In genomic region chr15:81856030-81856790, GRCm38 (mm10) we compare ENCODE assay signal across 8 mouse cellular contexts. TPM values are rescaled to one million over a fixed set of nuclear protein-coding genes. Genes with fewer than 3 reads are reported as not detected.
DNase-seq lines count a peak whose midpoint lies in the region; ATAC-seq and TF ChIP-seq lines count a peak whose summit lies in the region.

No protein-coding gene starts in this region.

- peaks cover 15% of the 10 kb centered on the region for H3K4me1 ChIP-seq in embryonic facial prominence, embryonic 13.5 days
- peaks cover 7% of the 10 kb centered on the region for H3K4me1 ChIP-seq in heart, adult 2 months (ENCODE audit: control insufficient read depth, insufficient read depth, low read length)
- H3K4me1 ChIP-seq in kidney, adult 2 months (ENCODE audit: control insufficient read depth, insufficient read depth, low read length) = peaks cover 11% of the 10 kb centered on the region; the same call in 1 of the 2 replicates
- H3K4me1 ChIP-seq in limb, embryonic 15.5 days = peaks cover 24% of the 10 kb centered on the region
- H3K4me1 ChIP-seq in midbrain, postnatal 0 days (ENCODE audit: insufficient read depth, low read length) = peaks cover 4% of the 10 kb centered on the region; the same call in 1 of the 2 replicates

- H3K27me3 ChIP-seq in embryonic facial prominence, embryonic 13.5 days = no peaks in the 10 kb centered on the region
- H3K27me3 ChIP-seq in heart, adult 2 months (ENCODE audit: control insufficient read depth, insufficient read depth, low read length) = no peaks in the 10 kb centered on the region
- no peaks in the 10 kb centered on the region for H3K27me3 ChIP-seq in kidney, adult 2 months (replicated peaks; ENCODE audit: control insufficient read depth, insufficient read depth, low read length)
- H3K27me3 ChIP-seq in limb, embryonic 15.5 days = no peaks in the 10 kb centered on the region
- H3K27me3 ChIP-seq in midbrain, postnatal 0 days (ENCODE audit: insufficient read depth, low read length) = no peaks in the 10 kb centered on the region

- peak; percentile 76 for ATAC-seq in embryonic facial prominence, embryonic 13.5 days (ENCODE audit: insufficient number of reproducible peaks, insufficient read depth, low FRiP score, low TSS enrichment, low read depth)
- peak; percentile 84 for ATAC-seq in limb, embryonic 15.5 days (ENCODE audit: insufficient number of reproducible peaks, low FRiP score, low TSS enrichment, low read depth)
- peak; percentile 78 for ATAC-seq in midbrain, postnatal 0 days (ENCODE audit: low FRiP score)

- DNase-seq in B cell, adult 2 months = peak; percentile 78 to 79
- DNase-seq in adrenal gland, postnatal 4 days (ENCODE audit: low spot score in 2 of 2) = peak; percentile 60 to 68
- peak; percentile 86 to 92 for DNase-seq in heart, adult 2 months
- DNase-seq in kidney, adult 2 months = peak; percentile 95
- peak; percentile 97 for DNase-seq in midbrain, postnatal 0 days (ENCODE audit: low spot score)
- peak; percentile 57 to 74 for DNase-seq in spleen, postnatal 14 days (ENCODE audit: low spot score in 2 of 2)

- H3K4me3 ChIP-seq in embryonic facial prominence, embryonic 13.5 days = peak overlapping the region; percentile 89
- H3K4me3 ChIP-seq in heart, adult 2 months = peak overlapping the region; percentile 71
- peak overlapping the region; percentile 87 for H3K4me3 ChIP-seq in kidney, adult 2 months (ENCODE audit: insufficient read depth, low read depth, low read length)
- peak overlapping the region; percentile 91 for H3K4me3 ChIP-seq in limb, embryonic 15.5 days
- H3K4me3 ChIP-seq in midbrain, postnatal 0 days (ENCODE audit: low read depth, low read length) = peak overlapping the region; percentile 51

- peak overlapping the region; percentile 75 for H3K27ac ChIP-seq in embryonic facial prominence, embryonic 13.5 days
- peak overlapping the region; percentile 100 for H3K27ac ChIP-seq in heart, adult 2 months
- peak overlapping the region; percentile 97 for H3K27ac ChIP-seq in kidney, adult 2 months (ENCODE audit: insufficient read depth, low read depth, low read length)
- H3K27ac ChIP-seq in limb, embryonic 15.5 days = peak overlapping the region; percentile 95
- peak overlapping the region; percentile 62 for H3K27ac ChIP-seq in midbrain, postnatal 0 days (ENCODE audit: low read depth, low read length)

- no peak for TF ChIP-seq CTCF in heart, adult 2 months (IDR thresholded peaks at IDR 0.05)
- no peak for TF ChIP-seq CTCF in kidney, adult 2 months (conservative IDR thresholded peaks at IDR 0.05; ENCODE audit: insufficient read depth, insufficient read length, low read depth, low read length)
- no peak for TF ChIP-seq CTCF in midbrain, postnatal 0 days (IDR thresholded peaks at IDR 0.05)

- TF ChIP-seq POLR2A in heart, adult 2 months (IDR thresholded peaks at IDR 0.05; ENCODE audit: insufficient read depth, low read depth, low read length) = peak; percentile 77
- TF ChIP-seq POLR2A in kidney, adult 2 months (IDR thresholded peaks at IDR 0.05; ENCODE audit: low read depth, low read length) = peak; percentile 55

- intact Hi-C loops in heart, adult 2 months (cut with DNase I) = no loop called here

- H3K4me2 ChIP-seq in embryonic facial prominence, embryonic 13.5 days = peak overlapping the region; percentile 87
- peak overlapping the region; percentile 84 for H3K4me2 ChIP-seq in limb, embryonic 15.5 days
- H3K4me2 ChIP-seq in midbrain, postnatal 0 days (ENCODE audit: low read depth, low read length, poor library complexity, severe bottlenecking) = peak overlapping the region; percentile 92

- peak; percentile 90 for TF ChIP-seq EP300 in heart, adult 2 months (IDR thresholded peaks at IDR 0.05; ENCODE audit: insufficient read depth, low read depth, low read length)

- H3K36me3 ChIP-seq in embryonic facial prominence, embryonic 13.5 days = peaks cover 30% of the 10 kb centered on the region
- peaks cover 7% of the 10 kb centered on the region for H3K36me3 ChIP-seq in heart, adult 2 months (ENCODE audit: control insufficient read depth, insufficient read depth, low read length)
- peaks cover 3% of the 10 kb centered on the region for H3K36me3 ChIP-seq in kidney, adult 2 months (ENCODE audit: control insufficient read depth, insufficient read depth, low read length)
- H3K36me3 ChIP-seq in limb, embryonic 15.5 days = peaks cover 27% of the 10 kb centered on the region
- H3K36me3 ChIP-seq in midbrain, postnatal 0 days (ENCODE audit: insufficient read depth, low read length) = peaks cover 6% of the 10 kb centered on the region

- peak overlapping the region; percentile 94 for H3K9ac ChIP-seq in embryonic facial prominence, embryonic 13.5 days
- peak overlapping the region; percentile 94 for H3K9ac ChIP-seq in heart, adult 2 months (ENCODE audit: low read depth, low read length)
- H3K9ac ChIP-seq in limb, embryonic 15.5 days = peak overlapping the region; percentile 93
- peak overlapping the region; percentile 67 for H3K9ac ChIP-seq in midbrain, postnatal 0 days (replicated peaks; ENCODE audit: low read length, poor library complexity, severe bottlenecking)

- under 1% methylated on average over 28 of the region's 28 CpGs for WGBS in embryonic facial prominence, embryonic 13.5 days
- under 1% methylated on average over 28 of the region's 28 CpGs for WGBS in heart, adult 2 months
- under 1% methylated on average over 28 of the region's 28 CpGs for WGBS in kidney, adult 2 months
- 1% methylated on average over 28 of the region's 28 CpGs for WGBS in limb, embryonic 15.5 days
- WGBS in midbrain, postnatal 0 days = under 1% methylated on average over 28 of the region's 28 CpGs

- H3K79me2 ChIP-seq in heart, adult 2 months (replicated peaks; ENCODE audit: control insufficient read depth, insufficient read depth, low read length) = peaks cover 6% of the 10 kb centered on the region

- no peaks in the 10 kb centered on the region for H3K9me3 ChIP-seq in embryonic facial prominence, embryonic 13.5 days
- no peaks in the 10 kb centered on the region for H3K9me3 ChIP-seq in limb, embryonic 15.5 days
- H3K9me3 ChIP-seq in midbrain, postnatal 0 days (ENCODE audit: low read length) = no peaks in the 10 kb centered on the region

RNA-seq across cellular contexts. Expression of gene Tob2, which starts 2.4 kb away (rescaled TPM):
- 10 to 100 TPM; 66.2 to 67.2 TPM for total RNA-seq in adrenal gland, postnatal 4 days (2021)
- polyA plus RNA-seq in embryonic facial prominence, embryonic 13.5 days (2015; fragmentation: Nextera tagmentation; extraction: Ambion mirVana) = 25.6 and 26.7 TPM in 2 replicates
- 100 to 1,000 TPM; 101 to 114 TPM for total RNA-seq in heart, adult 2 months (2021)
- polyA plus RNA-seq in heart, adult 2 months (2012; rRNA removed) = 39.4 and 49.7 TPM in 2 replicates
- polyA plus RNA-seq in kidney, adult 2 months (2012; rRNA removed) = 31.6 and 40.3 TPM in 2 replicates
- polyA plus RNA-seq in limb, embryonic 15.5 days (2015; fragmentation: Nextera tagmentation; extraction: Ambion mirVana) = 29.8 and 32.1 TPM in 2 replicates
- 10.9 and 15.4 TPM in 2 replicates for total RNA-seq in midbrain, postnatal 0 days (2014; rRNA removed)
- 12.2 and 14.2 TPM in 2 replicates for polyA plus RNA-seq in midbrain, postnatal 0 days (2015; fragmentation: Nextera tagmentation; extraction: Ambion mirVana)

RNA-seq across cellular contexts. Expression of gene Phf5a, which starts 15.5 kb away (rescaled TPM):
- 10 to 100 TPM; 62.7 to 71.2 TPM for total RNA-seq in adrenal gland, postnatal 4 days (2021)
- 164 and 172 TPM in 2 replicates for polyA plus RNA-seq in embryonic facial prominence, embryonic 13.5 days (2015; fragmentation: Nextera tagmentation; extraction: Ambion mirVana)
- total RNA-seq in heart, adult 2 months (2021) = 10 to 100 TPM; 30.2 to 36.5 TPM
- 30.2 and 39.1 TPM in 2 replicates for polyA plus RNA-seq in heart, adult 2 months (2012; rRNA removed)
- polyA plus RNA-seq in kidney, adult 2 months (2012; rRNA removed) = 33.5 and 47.4 TPM in 2 replicates
- 124 TPM in 2 replicates for polyA plus RNA-seq in limb, embryonic 15.5 days (2015; fragmentation: Nextera tagmentation; extraction: Ambion mirVana)
- total RNA-seq in midbrain, postnatal 0 days (2014; rRNA removed) = 31.8 and 34.1 TPM in 2 replicates
- 107 and 118 TPM in 2 replicates for polyA plus RNA-seq in midbrain, postnatal 0 days (2015; fragmentation: Nextera tagmentation; extraction: Ambion mirVana)

RNA-seq across cellular contexts. Expression of gene Aco2, which starts 15.9 kb away (rescaled TPM):
- total RNA-seq in adrenal gland, postnatal 4 days (2021) = 100 to 1,000 TPM; 498 to 540 TPM
- 148 and 151 TPM in 2 replicates for polyA plus RNA-seq in embryonic facial prominence, embryonic 13.5 days (2015; fragmentation: Nextera tagmentation; extraction: Ambion mirVana)
- 1,000 to 10,000 TPM; 1,810 to 2,215 TPM for total RNA-seq in heart, adult 2 months (2021)
- 2,076 and 2,628 TPM in 2 replicates for polyA plus RNA-seq in heart, adult 2 months (2012; rRNA removed)
- 890 and 915 TPM in 2 replicates for polyA plus RNA-seq in kidney, adult 2 months (2012; rRNA removed)
- 144 and 165 TPM in 2 replicates for polyA plus RNA-seq in limb, embryonic 15.5 days (2015; fragmentation: Nextera tagmentation; extraction: Ambion mirVana)
- 380 and 412 TPM in 2 replicates for total RNA-seq in midbrain, postnatal 0 days (2014; rRNA removed)
- 257 and 279 TPM in 2 replicates for polyA plus RNA-seq in midbrain, postnatal 0 days (2015; fragmentation: Nextera tagmentation; extraction: Ambion mirVana)

RNA-seq across cellular contexts. Expression of gene Tef, which starts 54.0 kb away (rescaled TPM):
- 10 to 100 TPM; 84.6 to 86.1 TPM for total RNA-seq in adrenal gland, postnatal 4 days (2021)
- 29.4 and 30.3 TPM in 2 replicates for polyA plus RNA-seq in embryonic facial prominence, embryonic 13.5 days (2015; fragmentation: Nextera tagmentation; extraction: Ambion mirVana)
- 100 to 1,000 TPM in 1 of 2 experiments, 10 to 100 TPM in 1; 46.7 to 127 TPM for total RNA-seq in heart, adult 2 months (2021)
- 76.7 and 100 TPM in 2 replicates for polyA plus RNA-seq in heart, adult 2 months (2012; rRNA removed)
- polyA plus RNA-seq in kidney, adult 2 months (2012; rRNA removed) = 121 and 131 TPM in 2 replicates
- 28.9 and 30.7 TPM in 2 replicates for polyA plus RNA-seq in limb, embryonic 15.5 days (2015; fragmentation: Nextera tagmentation; extraction: Ambion mirVana)
- 60.1 and 60.6 TPM in 2 replicates for total RNA-seq in midbrain, postnatal 0 days (2014; rRNA removed)
- 23.6 and 25.4 TPM in 2 replicates for polyA plus RNA-seq in midbrain, postnatal 0 days (2015; fragmentation: Nextera tagmentation; extraction: Ambion mirVana)

Comparison
In these comparisons a context has a peak if more than half of its experiments do, and no peak if none do; other contexts are left out.
1. Peak in every context shown above with its lines: DNase-seq, ATAC-seq, H3K4me3 ChIP-seq and H3K27ac ChIP-seq.